Mouse (Mus musculus) thymus, postnatal 10 days (tissue): ENCODE data around the gene Fgfr2.
A peak's percentile ranks its signal among the peaks of the same experiment; 100 is the strongest.

Source experiments
- DNase-seq, 2 experiments: peaks; one replicate each; pipeline ENCODE4 v3.0.0; 2021; ENCODE audit warnings: low spot score in 2 of 2

Gene Fgfr2

GRCm38 (mm10) chr7:130910841-130911240 is 2212.3 kb downstream of the Fgfr2 start:
- no peak for DNase-seq

GRCm38 (mm10) chr7:130904571-130905365 is 2218.4 kb downstream of the Fgfr2 start:
- DNase-seq: no peak

GRCm38 (mm10) chr7:130903505-130904074 is 2219.6 kb downstream of the Fgfr2 start:
- peak in 1 of 2 experiments; percentile 35 for DNase-seq

DNA sequence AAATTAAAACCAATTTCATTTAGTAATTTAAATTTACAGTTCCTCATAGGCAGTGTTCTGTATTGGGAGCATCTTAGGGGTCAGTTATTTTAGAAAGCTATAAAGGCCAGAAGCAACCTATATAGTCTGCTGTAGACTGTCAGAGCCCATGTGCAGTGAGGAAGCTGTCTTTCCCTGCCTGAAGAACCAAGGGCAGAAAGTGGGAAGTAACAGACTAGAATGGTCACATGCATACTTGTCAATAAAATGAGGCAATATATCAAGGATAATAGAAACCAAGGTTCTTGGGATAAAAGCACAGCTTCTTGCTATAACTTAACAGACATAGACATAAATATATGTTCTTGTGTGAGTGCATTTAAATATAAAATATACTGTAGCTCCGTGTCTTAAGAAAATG is 2220.2 kb downstream of the Fgfr2 start:
- DNase-seq: no peak

DNA sequence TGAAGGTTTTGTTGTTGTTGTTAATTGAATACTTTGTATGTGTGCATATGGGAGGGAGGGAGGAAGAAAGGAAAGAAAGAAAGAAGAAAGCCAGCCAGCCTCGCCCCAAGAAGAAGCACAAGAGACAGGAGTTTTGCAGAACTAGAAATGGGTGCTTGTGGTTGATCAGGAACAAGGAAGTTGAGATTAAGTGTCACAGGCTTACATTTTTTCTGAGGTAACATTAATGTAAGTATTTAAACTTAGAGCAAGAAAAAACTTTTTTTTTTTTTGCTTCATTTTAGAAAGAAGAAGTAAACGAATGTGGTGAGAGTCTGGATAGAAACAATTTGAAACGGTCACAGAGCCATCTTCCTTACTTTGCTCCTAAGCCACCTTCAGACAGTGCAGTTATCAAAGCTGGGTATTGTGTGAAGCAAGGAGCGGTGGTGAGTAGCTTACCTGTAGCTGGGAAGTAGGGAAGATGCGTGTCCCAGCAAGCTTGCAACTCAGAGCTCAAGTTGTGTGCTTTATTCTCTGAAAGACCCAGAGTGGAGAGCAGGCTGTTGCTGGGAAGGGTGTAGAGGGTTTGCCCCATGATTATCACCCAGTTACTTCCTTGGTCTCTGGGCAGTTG is 2222.8 kb downstream of the Fgfr2 start:
- DNase-seq: no peak

GRCm38 (mm10) chr7:130898373-130898772 is 2224.8 kb downstream of the Fgfr2 start:
- DNase-seq: no peak

GRCm38 (mm10) chr7:130897201-130897600 is 2225.9 kb downstream of the Fgfr2 start:
- DNase-seq: no peak

- no peak for DNase-seq
Observed at GRCm38 (mm10) chr7:130896064-130896463, 2227.1 kb downstream of the Fgfr2 start.

DNA sequence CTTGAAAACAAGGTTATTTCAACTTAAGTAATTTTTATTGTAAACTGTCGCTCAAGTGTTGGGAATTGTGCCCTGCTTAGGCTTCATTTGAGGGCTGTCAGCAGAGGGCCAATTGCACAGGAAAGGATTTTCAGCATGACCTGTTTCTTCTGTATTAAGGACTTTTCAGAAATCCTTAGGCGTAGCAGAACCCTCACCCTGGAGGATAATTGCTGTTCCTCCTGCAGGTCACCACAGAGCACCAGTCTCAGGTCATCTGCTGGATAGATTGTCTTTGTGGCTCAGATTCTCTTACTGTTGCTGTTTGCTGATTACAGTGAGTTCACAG is 2227.6 kb downstream of the Fgfr2 start:
- no peak for DNase-seq

DNA sequence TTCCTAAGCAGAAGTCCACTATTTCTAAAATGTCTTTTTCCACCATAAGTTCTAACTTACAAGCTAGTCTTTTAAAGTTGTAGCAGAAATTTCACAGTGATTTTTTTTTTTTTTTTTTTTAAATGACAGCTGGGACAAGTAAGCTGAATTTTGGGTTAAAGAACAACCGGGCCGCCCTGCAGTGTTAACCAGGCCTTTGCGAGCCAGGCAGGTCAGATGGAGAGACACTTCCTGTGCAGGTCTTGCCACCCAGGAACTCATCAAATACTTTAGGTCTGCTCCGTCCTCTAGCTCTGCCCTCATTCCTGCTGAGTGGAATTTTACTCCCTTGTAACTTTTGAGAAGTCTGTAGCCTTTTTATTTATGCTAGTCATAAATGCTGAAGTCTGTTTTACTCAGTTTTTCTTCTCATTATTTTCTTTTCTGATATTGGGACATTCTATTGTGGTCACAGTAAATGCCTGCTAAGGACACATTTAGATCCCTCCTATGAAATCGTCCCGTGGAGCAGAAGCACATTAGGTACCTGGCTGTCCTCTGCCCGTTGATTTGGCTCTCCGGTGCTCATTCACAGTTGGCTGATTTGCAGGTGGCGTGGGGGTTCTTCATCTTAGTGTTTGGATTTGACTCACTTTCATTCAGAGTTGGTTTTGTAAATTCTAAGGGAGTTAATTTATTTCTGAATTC is 2228.1 kb downstream of the Fgfr2 start:
- DNase-seq: no peak

GRCm38 (mm10) chr7:130892973-130893372 is 2230.2 kb downstream of the Fgfr2 start:
- DNase-seq: peak in 1 of 2 experiments; percentile 12

DNA sequence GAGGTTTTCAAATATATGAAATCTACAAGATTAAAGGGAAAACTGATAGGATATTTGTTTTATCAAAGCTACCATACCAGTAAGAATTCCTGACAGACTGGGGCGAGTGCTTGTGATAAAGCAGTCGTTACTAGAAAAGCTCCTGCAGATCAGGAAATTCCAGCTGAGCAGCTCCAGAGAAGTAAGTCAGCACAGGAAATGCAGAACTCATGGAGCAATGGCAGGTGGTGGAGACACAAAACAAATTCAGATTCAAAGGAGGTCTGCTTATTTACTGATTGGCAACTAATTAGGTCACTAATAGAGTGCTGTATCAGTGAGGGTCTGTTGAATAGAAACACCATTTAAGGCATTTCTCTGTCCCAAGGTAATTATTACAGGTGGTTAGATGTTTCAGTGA is 2232.3 kb downstream of the Fgfr2 start:
- DNase-seq: no peak

- DNase-seq: no peak
Observed at GRCm38 (mm10) chr7:130887946-130888345, 2235.2 kb downstream of the Fgfr2 start.

DNA sequence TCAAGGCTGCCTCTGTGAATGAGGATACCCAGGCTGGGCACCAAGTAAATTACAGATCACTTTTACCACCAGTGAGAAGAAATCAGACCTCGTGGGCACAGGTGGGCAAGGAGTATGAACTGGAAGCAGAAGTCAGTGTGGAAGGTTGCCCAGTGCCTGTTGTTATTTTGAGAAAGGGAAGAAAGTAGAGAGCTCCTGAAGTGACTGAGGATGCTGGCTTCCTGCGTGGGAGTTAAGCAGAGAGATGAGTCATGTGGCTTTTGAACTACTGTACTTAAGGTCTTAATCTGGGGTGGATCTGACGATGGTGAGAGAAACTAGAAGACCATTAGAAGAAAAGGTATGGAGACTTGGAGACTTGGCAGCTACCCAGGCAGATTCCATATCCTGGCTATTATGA is 2236.9 kb downstream of the Fgfr2 start:
- no peak for DNase-seq

DNA sequence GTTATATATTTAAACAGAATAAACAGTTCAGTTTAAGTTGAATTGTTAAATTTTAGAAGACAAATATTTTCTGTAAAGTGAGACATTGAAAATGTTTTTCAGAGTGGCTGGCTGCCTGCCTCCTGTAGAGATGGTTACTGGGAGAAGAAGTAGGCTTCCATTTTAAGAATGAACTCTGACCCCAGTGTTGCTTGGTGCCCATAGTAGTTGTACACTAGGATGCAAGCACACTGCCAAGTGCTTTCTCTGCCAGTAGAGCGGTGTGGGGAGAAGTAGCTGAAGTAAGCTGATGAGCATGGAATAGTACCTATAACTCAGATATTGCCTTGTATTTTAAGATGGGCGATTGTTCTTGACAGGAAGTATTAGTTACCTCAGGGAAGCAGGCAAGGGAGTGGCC is 2239.0 kb downstream of the Fgfr2 start:
- DNase-seq: no peak

DNA sequence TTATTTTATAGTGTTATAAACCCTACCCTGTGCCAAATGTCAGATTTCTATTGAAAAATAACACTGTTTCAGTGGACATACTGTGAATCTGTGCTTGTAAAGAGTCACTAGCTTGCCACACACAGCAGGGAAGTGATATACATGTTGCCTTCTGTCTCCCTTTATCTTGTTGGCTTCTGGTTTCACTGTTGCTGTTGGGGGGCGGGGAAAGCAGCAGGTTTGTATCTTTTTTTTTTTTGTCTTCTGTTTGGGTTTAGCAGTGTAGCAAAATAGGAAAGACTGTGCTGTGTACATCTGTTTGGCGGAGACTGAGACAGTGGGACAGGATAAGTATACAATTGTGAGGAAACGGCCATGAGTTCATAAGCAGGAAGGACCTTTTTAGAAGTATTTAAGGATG is 2255.9 kb downstream of the Fgfr2 start:
- DNase-seq: no peak

- DNase-seq: no peak
Observed at GRCm38 (mm10) chr7:130866640-130867039, 2256.5 kb downstream of the Fgfr2 start.

DNA sequence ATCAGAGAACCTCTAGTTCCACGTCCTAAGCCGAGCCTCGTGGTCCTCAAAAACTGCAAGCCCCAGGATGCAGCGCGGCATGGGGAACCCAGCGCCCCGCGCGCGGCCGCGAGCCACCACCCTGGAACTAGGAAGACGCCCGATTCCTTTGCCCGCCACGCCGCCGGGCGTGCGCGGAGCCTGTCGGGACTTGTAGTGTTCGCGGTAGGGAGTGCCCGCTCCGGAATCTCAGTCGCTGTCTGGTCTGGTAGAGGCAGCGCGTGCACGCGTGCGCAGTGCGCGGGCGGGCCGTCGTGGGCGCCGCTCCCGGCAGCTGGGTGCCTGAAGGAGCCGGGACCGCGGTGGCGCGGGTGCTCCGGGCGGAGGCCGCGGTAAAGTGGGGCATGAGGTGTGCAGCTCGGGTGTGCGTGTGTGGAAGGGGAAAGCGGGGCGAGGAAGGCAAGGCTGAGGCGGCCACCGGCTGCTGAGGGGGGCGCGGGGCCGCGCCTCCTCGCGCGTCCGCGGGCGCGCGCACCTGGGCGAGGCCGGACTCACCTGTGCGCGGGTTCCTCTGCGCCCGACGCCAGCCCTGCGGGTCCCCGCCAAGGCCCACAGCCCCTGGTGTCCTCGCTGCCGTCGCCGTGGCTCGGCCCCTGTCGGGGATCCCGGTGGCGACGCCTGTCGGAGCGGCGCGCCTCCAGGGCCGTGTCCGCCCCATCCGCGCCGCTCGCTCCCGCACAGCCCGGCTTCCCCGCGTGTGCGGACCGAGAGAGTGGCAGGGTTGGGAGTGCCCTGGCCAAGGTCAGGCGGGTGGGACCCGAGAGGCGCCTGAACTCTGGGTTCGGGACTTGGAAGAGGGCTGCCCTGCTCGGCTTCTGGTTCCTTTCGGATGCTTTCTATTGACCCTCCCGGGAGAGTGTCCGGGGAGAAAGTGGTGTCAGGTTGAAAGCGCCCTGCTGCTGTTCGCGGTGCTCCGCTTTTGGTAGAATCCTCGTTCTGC is 2257.2 kb downstream of the Fgfr2 start, which contains the start of gene Plekha1:
TSS of gene Plekha1 (plus strand) at position 144 of the 979 bp plus-strand sequence.
- peak; percentile 93 for DNase-seq

- DNase-seq: no peak
Observed at GRCm38 (mm10) chr7:130864711-130865110, 2258.4 kb downstream of the Fgfr2 start.

DNA sequence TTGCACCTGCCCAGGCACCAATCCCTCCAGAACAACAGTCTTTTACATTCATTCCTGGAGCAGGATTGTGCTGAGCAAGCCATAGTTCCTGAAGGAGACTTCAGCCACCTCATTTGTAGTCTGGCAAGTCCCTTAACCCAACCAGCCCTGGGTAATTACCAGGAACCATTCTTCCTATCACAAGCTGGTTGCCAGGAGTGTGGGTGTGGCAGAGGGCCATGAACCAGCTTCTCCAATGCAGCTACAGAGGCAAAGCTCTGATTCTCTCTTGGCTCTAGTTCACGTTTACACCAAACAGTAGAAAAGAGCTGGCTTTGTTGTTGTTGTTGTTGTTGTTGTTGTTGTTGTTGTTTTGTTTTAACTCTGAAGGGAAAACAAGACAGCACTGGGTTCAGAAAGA is 2260.6 kb downstream of the Fgfr2 start:
- DNase-seq: no peak

GRCm38 (mm10) chr7:130860721-130861142 is 2262.4 kb downstream of the Fgfr2 start:
- no peak for DNase-seq
